Mouse (Mus musculus): ENCODE measurements around the gene Gm10721.
"Not testable (repeated sequence)": the region's sequence is repeated elsewhere in the genome, so short reads cannot be mapped to it uniquely, and the experiment has no call there.

The Gm10721 gene

DNA sequence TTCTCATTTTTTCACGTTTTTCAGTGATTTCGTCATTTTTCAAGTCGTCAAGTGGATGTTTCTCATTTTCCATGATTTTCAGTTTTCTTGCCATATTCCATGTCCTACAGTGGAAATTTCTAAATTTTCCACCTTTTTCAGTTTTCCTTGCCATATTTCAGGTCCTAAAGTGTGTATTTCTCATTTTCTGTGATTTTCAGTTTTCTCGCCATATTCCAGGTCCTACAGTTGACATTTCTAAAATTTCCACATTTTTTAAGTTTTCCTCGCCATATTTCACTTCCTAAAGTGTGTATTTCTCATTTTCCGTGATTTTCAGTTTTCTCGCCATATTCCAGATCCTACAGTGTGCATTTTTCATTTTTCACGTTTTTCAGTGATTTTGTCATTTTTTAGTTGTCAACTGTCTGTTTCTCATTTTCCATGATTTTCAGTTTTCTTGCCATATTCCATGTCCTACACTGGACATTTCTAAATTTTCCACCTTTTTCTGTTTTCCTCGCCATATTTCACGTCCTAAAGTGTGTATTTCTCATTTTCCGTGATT lies at the start of gene Gm10721:
Gene Gm10721 (plus strand): TSS at position 408 of the 547 bp plus-strand sequence.
- in situ Hi-C loops (cut with MseI, MboI) = not testable (repeated sequence)

DNA sequence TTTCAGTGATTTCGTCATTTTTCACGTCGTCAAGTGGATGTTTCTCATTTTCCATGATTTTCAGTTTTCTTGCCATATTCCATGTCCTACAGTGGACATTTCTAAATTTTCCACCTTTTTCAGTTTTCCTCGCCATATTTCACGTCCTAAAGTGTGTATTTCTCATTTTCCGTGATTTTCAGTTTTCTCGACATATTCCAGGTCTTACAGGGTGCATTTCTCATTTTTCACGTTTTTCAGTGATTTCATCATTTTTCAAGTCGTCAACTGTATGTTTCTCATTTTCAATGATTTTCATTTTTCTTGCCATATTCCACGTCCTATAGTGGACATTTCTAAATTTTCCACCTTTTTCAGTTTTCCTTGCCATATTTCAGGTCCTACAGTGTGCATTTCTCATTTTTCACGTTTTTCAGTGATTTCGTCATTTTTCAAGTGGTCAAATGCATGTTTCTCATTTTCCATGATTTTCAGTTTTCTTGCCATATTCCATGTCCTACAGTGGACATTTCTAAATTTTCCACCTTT lies 12.4 kb upstream of the Gm10721 start, which contains the start of gene Gm10722:
Gene Gm10722 (plus strand): TSS at position 478 of the 528 bp plus-strand sequence.
- in situ Hi-C loops (cut with MseI, MboI) = not testable (repeated sequence)

GRCm38 (mm10) chr9:3001006-3001405 lies 11.9 kb upstream of the Gm10721 start:
- in situ Hi-C loops (cut with MseI, MboI) = not testable (repeated sequence)

GRCm38 (mm10) chr9:3001948-3002659 lies 10.8 kb upstream of the Gm10721 start:
- in situ Hi-C loops (cut with MseI, MboI) = not testable (repeated sequence)

DNA sequence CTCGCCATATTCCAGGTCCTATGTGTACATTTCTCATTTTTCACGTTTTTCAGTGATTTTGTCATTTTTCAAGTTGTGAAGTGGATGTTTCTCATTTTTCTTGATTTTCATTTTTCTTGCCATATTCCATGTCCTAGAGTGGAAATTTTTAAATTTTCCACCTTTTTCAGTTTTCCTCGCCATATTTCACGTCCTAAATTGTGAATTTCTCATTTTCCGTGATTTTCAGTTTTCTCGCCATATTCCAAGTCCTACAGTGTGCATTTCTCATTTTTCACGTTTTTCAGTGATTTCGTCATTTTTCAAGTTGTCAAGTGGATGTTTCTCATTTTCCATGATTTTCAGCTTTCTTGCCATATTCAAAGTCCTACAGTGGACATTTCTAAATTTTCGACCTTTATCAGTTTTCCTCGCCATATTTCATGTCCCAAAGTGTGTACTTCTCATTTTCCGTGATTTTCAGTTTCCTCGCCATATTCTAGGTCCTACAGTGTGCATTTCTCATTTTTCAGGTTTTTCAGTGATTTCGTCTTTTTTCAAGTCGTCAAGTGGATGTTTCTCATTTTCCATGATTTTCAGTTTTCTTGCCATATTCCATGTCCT lies 10.0 kb upstream of the Gm10721 start, which contains the start of gene Gm11168:
Gene Gm11168 (plus strand): TSS at position 553 of the 603 bp plus-strand sequence.
- in situ Hi-C loops (cut with MseI, MboI) = not testable (repeated sequence)

DNA sequence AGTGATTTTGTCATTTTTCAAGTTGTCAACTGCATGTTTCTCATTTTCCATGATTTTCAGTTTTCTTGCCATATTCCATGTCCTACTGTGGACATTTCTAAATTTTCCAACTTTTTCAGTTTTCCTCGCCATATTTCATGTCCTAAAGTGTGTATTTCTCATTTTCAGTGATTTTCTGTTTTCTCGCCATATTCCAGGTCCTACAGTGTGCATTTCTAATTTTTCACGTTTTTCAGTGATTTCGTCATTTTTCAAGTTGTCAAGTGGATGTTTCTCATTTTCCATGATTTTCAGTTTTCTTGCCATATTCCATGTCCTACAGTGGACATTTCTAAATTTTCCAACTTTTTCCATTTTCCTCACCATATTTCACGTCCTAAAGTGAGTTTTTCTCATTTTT lies 6.8 kb upstream of the Gm10721 start:
- in situ Hi-C loops (cut with MseI, MboI) = not testable (repeated sequence)

- in situ Hi-C loops (cut with MseI, MboI) = not testable (repeated sequence)
Observed at GRCm38 (mm10) chr9:3006636-3007035, 6.3 kb upstream of the Gm10721 start.

- in situ Hi-C loops (cut with MseI, MboI) = not testable (repeated sequence)
Observed at GRCm38 (mm10) chr9:3007272-3007671, 5.7 kb upstream of the Gm10721 start.

DNA sequence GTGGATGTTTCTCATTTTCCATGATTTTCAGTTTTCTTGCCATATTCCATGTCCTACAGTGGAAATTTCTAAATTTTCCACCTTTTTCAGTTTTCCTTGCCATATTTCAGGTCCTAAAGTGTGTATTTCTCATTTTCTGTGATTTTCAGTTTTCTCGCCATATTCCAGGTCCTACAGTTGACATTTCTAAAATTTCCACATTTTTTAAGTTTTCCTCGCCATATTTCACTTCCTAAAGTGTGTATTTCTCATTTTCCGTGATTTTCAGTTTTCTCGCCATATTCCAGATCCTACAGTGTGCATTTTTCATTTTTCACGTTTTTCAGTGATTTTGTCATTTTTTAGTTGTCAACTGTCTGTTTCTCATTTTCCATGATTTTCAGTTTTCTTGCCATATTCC lies 3.6 kb upstream of the Gm10721 start:
- in situ Hi-C loops (cut with MseI, MboI) = not testable (repeated sequence)

DNA sequence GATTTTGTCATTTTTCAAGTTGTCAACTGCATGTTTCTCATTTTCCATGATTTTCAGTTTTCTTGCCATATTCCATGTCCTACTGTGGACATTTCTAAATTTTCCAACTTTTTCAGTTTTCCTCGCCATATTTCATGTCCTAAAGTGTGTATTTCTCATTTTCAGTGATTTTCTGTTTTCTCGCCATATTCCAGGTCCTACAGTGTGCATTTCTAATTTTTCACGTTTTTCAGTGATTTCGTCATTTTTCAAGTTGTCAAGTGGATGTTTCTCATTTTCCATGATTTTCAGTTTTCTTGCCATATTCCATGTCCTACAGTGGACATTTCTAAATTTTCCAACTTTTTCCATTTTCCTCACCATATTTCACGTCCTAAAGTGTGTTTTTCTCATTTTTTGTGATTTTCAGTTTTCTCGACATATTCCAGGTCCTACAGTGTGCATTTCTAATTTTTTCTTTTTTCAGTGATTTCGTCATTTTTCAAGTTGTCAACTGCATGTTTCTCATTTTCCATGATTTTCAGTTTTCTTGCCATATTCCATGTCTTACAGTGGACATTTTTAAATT lies 802 bp upstream of the Gm10721 start:
- in situ Hi-C loops (cut with MseI, MboI) = not testable (repeated sequence)

DNA sequence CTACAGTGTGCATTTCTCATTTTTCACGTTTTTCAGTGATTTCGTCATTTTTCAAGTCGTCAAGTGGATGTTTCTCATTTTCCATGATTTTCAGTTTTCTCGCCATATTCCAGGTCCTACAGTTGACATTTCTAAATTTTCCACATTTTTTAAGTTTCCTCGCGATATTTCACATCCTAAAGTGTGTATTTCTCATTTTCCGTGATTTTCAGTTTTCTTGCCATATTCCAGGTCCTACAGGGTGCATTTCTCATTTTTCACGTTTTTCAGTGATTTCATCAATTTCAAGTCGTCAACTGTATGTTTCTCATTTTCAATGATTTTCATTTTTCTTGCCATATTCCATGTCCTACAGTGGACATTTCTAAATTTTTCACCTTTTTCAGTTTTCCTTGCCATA lies 2.4 kb downstream of the Gm10721 start, which contains the start of gene Gm10720:
Gene Gm10720 (plus strand): TSS at position 301 of the 400 bp plus-strand sequence.
- in situ Hi-C loops (cut with MseI, MboI) = not testable (repeated sequence)

DNA sequence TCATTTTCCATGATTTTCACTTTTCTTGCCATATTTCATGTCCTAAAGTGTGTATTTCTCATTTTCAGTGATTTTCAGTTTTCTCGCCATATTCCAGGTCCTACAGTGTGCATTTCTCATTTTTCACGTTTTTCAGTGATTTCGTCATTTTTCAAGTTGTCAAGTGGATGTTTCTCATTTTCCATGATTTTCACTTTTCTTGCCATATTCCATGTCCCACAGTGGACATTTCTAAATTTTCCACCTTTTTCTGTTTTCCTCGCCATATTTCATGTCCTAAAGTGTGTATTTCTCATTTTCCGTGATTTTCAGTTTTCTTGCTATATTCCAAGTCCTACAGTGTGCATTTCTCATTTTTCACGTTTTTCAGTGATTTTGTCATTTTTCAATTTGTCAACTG lies 3.0 kb downstream of the Gm10721 start:
- in situ Hi-C loops (cut with MseI, MboI) = not testable (repeated sequence)

- in situ Hi-C loops (cut with MseI, MboI) = not testable (repeated sequence)
Observed at GRCm38 (mm10) chr9:3017108-3017507, 4.2 kb downstream of the Gm10721 start, which contains the start of gene Gm10719. Gene Gm10719 (plus strand): TSS chr9:3017408.

DNA sequence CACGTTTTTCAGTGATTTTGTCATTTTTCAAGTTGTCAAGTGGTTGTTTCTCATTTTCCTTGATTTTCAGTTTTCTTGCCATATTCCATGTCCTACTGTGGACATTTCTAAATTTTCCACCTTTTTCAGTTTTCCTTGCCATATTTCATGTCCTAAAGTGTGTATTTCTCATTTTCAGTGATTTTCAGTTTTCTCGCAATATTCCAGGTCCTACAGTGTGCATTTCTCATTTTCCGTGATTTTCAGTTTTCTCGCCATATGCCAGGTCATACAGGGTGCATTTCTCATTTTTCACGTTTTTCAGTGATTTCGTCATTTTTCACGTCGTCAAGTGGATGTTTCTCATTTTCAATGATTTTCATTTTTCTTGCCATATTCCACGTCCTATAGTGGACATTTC lies 6.0 kb downstream of the Gm10721 start:
- in situ Hi-C loops (cut with MseI, MboI) = not testable (repeated sequence)

GRCm38 (mm10) chr9:3019835-3020727 lies 7.1 kb downstream of the Gm10721 start:
- in situ Hi-C loops (cut with MseI, MboI) = not testable (repeated sequence)

- in situ Hi-C loops (cut with MseI, MboI) = not testable (repeated sequence)
Observed at GRCm38 (mm10) chr9:3022316-3023008, 9.5 kb downstream of the Gm10721 start.

- in situ Hi-C loops (cut with MseI, MboI) = not testable (repeated sequence)
Observed at GRCm38 (mm10) chr9:3023312-3023984, 10.5 kb downstream of the Gm10721 start, which contains the start of gene Gm10718. Gene Gm10718 (plus strand): TSS chr9:3023547.

- in situ Hi-C loops (cut with MseI, MboI) = not testable (repeated sequence)
Observed at GRCm38 (mm10) chr9:3023985-3024648, 11.2 kb downstream of the Gm10721 start.

GRCm38 (mm10) chr9:3024912-3025467 lies 12.1 kb downstream of the Gm10721 start, which contains the start of gene Gm10717:
Gene Gm10717 (plus strand): TSS chr9:3025417.
- in situ Hi-C loops (cut with MseI, MboI) = not testable (repeated sequence)

Measured in mouse trophoblast stem cell (cell line).